31 mouse cellular contexts compared by ENCODE assay signal in the genomic region with DNA sequence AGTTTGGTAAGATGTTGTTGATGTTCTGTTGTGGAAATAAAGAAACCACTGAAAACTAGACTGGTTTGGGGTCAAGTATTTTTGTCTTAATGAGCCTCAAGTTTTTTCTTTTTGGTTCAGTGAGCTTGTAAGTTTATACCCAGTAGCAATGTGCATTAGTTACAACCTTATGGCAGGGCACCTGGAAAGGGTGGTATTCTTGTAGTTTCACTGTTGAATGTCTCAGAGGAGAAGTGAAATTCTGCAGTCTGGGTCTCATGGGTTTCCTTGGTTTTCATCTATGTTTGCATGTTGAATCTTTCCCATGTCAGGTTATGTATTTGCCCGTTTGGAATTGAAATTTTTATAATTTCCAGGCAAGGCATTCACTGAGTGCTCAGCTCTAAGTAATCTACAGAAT.
"Had no signal": no experiment of that assay in that cellular context is flagged by ENCODE, and none has a peak within 500 bp of the region (broad histone marks: within the 10 kb centered on the region; RNA-seq: fewer than 3 reads in every experiment).

No protein-coding gene starts in this region.

- ATAC-seq: liver, embryonic 12.5 days; liver, postnatal 0 days; lung, postnatal 0 days; midbrain, embryonic 13.5 days; midbrain, embryonic 15.5 days had no signal

- H3K27me3 ChIP-seq: limb, embryonic 15.5 days; liver, embryonic 12.5 days; liver, embryonic 13.5 days; liver, embryonic 15.5 days; lung, embryonic 15.5 days; megakaryocyte, embryonic 14.5 days; midbrain, embryonic 12.5 days; midbrain, embryonic 13.5 days; midbrain, embryonic 15.5 days had no signal

- H3K4me3 ChIP-seq: left cerebral cortex, adult 2 months; limb, embryonic 10.5 days; limb, embryonic 12.5 days; limb, embryonic 13.5 days; limb, embryonic 15.5 days; liver, embryonic 12.5 days; liver, embryonic 13.5 days; liver, embryonic 15.5 days; lung, embryonic 15.5 days; megakaryocyte, embryonic 14.5 days; midbrain, embryonic 10.5 days; midbrain, embryonic 12.5 days; midbrain, embryonic 13.5 days; midbrain, embryonic 15.5 days; myocyte had no signal

- H3K36me3 ChIP-seq: limb, embryonic 10.5 days; limb, embryonic 12.5 days; limb, embryonic 13.5 days; limb, embryonic 15.5 days; liver, embryonic 12.5 days; liver, embryonic 13.5 days; liver, embryonic 15.5 days; lung, embryonic 15.5 days; midbrain, embryonic 10.5 days; midbrain, embryonic 12.5 days; midbrain, embryonic 13.5 days; midbrain, embryonic 15.5 days had no signal

- DNase-seq: left cerebral cortex, postnatal 4 days; liver; liver, embryonic 13.5 days; liver, postnatal 0 days; lung, adult 18-20 months; lung, adult 2 months; lung, embryonic 14.5 days; lung, postnatal 10 days; lung, postnatal 14 days; lung, postnatal 36 days; lung, postnatal 4 days; midbrain, embryonic 14.5 days had no signal

- H3K9me3 ChIP-seq: limb, embryonic 10.5 days; limb, embryonic 12.5 days; limb, embryonic 13.5 days; limb, embryonic 15.5 days; liver, embryonic 12.5 days; liver, embryonic 13.5 days; liver, embryonic 15.5 days; lung, embryonic 15.5 days; megakaryocyte, embryonic 14.5 days; midbrain, embryonic 10.5 days; midbrain, embryonic 12.5 days; midbrain, embryonic 13.5 days; midbrain, embryonic 15.5 days had no signal

- H3K27ac ChIP-seq: left cerebral cortex, adult 2 months; limb, embryonic 10.5 days; limb, embryonic 12.5 days; limb, embryonic 13.5 days; limb, embryonic 15.5 days; liver, embryonic 12.5 days; liver, embryonic 13.5 days; liver, embryonic 14.5 days; liver, embryonic 15.5 days; lung, embryonic 15.5 days; macrophage; midbrain, embryonic 10.5 days; midbrain, embryonic 12.5 days; midbrain, embryonic 13.5 days; midbrain, embryonic 15.5 days had no signal

- H3K9ac ChIP-seq: limb, embryonic 12.5 days; limb, embryonic 13.5 days; limb, embryonic 15.5 days; liver, embryonic 12.5 days; liver, embryonic 13.5 days; liver, embryonic 14.5 days; liver, embryonic 15.5 days; liver, postnatal 0 days; lung, embryonic 14.5 days; lung, embryonic 15.5 days; midbrain, embryonic 12.5 days; midbrain, embryonic 13.5 days; midbrain, embryonic 15.5 days had no signal

- H3K4me2 ChIP-seq: limb, embryonic 12.5 days; limb, embryonic 13.5 days; limb, embryonic 15.5 days; liver, embryonic 11.5 days; liver, embryonic 12.5 days; liver, embryonic 13.5 days; liver, embryonic 15.5 days; lung, embryonic 14.5 days; lung, embryonic 15.5 days; midbrain, embryonic 11.5 days; midbrain, embryonic 12.5 days; midbrain, embryonic 13.5 days; midbrain, embryonic 15.5 days had no signal

- H3K4me1 ChIP-seq: limb, embryonic 15.5 days; liver, embryonic 12.5 days; liver, embryonic 13.5 days; liver, embryonic 15.5 days; lung, embryonic 15.5 days had no signal
